Mouse (Mus musculus) lung, embryonic 16.5 days (tissue): Measurements from ENCODE around the gene Vps13d. TPM values are rescaled to one million over a fixed set of nuclear protein-coding genes. Genes with fewer than 3 reads are reported as not detected.

ENCODE experiments used
- ATAC-seq: fragments of 200-750 bp; cut with Nextera tagmentation; 2 replicates; pipeline ENCODE4 v1.8.0; 2017; ENCODE audit warnings: low read depth, mild to moderate bottlenecking, moderate library complexity
- H3K27ac ChIP-seq: fragments of 300-500 bp; sonication (generic); 2 replicates; pipeline ENCODE4 v1.5.1; 2014; ENCODE audit warnings: mild to moderate bottlenecking, control low read depth, low read length
- H3K27me3 ChIP-seq: fragments of 300-500 bp; sonication (generic); 2 replicates; pipeline ENCODE4 v1.6.1; 2014; ENCODE audit warnings: low read depth, low read length, mixed read lengths; ENCODE audit not compliant: control insufficient read depth, insufficient read depth
- H3K36me3 ChIP-seq: fragments of 300-500 bp; sonication (generic); 2 replicates; pipeline ENCODE4 v1.6.1; 2014; ENCODE audit warnings: low read length; ENCODE audit not compliant: control insufficient read depth, insufficient read depth
- H3K4me1 ChIP-seq: fragments of 300-500 bp; sonication (generic); replicated peaks from 2 replicates; pipeline ENCODE4 v1.6.1; 2014; ENCODE audit warnings: low read length, mixed read lengths; ENCODE audit not compliant: control insufficient read depth, insufficient read depth
- H3K4me2 ChIP-seq: fragments of 300-500 bp; sonication (generic); 2 replicates; pipeline ENCODE4 v1.6.1; 2014; ENCODE audit warnings: low read depth, low read length, control low read depth
- H3K4me3 ChIP-seq: fragments of 300-500 bp; sonication (generic); 2 replicates; pipeline ENCODE4 v1.5.1; 2014; ENCODE audit warnings: mild to moderate bottlenecking, low read length, control low read depth
- H3K9ac ChIP-seq: fragments of 300-500 bp; sonication (generic); 2 replicates; pipeline ENCODE4 v1.6.1; 2014; ENCODE audit warnings: low read length, control low read depth
- H3K9me3 ChIP-seq: fragments of 300-500 bp; sonication (generic); 2 replicates; pipeline ENCODE4 v1.6.1; 2016; ENCODE audit warnings: low read length; ENCODE audit not compliant: control insufficient read depth
- WGBS: fragments of 180-500 bp; shearing (Covaris S2); extraction: QIAGEN DNeasy Blood & Tissue Kit; methylation state at CpG from one replicate; pipeline ENCODE4 v1.1.7; 2014; 5-methylcytosine and 5-hydroxymethylcytosine counted together
- polyA plus RNA-seq: library from polyadenylated mRNA; unstranded; fragments of >200 nt; fragmentation: Nextera tagmentation; extraction: Ambion mirVana; gene quantifications from 2 replicates; pipeline ENCODE4 v1.2.1, GENCODE M21; 2015

The Vps13d gene
- polyA plus RNA-seq, 1 experiment from 2014 or later, result 5.9 TPM

GRCm38 (mm10) chr4:144988443-144989206 is 206.2 kb downstream of the Vps13d start:
- no peak for ATAC-seq
- Histone ChIP-seq H3K9ac (no peak overlapping the region), H3K27ac (no peak overlapping the region), H3K4me1 (peaks cover 22% of the 10 kb centered on the region), H3K27me3 (no peaks in the 10 kb centered on the region), H3K4me3 (no peak overlapping the region), H3K4me2 (no peak overlapping the region), H3K9me3 (no peaks in the 10 kb centered on the region), H3K36me3 (no peaks in the 10 kb centered on the region)
- 60% methylated on average over 5 of the region's 5 CpGs for WGBS

GRCm38 (mm10) chr4:144986016-144986805 is 208.6 kb downstream of the Vps13d start:
- no peak overlapping the region for H3K4me3 ChIP-seq
- H3K36me3 ChIP-seq, result no peaks in the 10 kb centered on the region
- no peak overlapping the region for H3K4me2 ChIP-seq
- no peak overlapping the region for H3K27ac ChIP-seq
- no peak overlapping the region for H3K9ac ChIP-seq
- 85% methylated on average over 7 of the region's 7 CpGs for WGBS
- no peak for ATAC-seq
- peaks cover 11% of the 10 kb centered on the region for H3K4me1 ChIP-seq
- no peaks in the 10 kb centered on the region for H3K9me3 ChIP-seq
- no peaks in the 10 kb centered on the region for H3K27me3 ChIP-seq

- Histone ChIP-seq H3K4me1 (peaks cover 13% of the 10 kb centered on the region), H3K4me2 (no peak overlapping the region), H3K27ac (peak overlapping the region; percentile 60), H3K4me3 (no peak overlapping the region), H3K9ac (no peak overlapping the region), H3K27me3 (no peaks in the 10 kb centered on the region), H3K9me3 (no peaks in the 10 kb centered on the region), H3K36me3 (no peaks in the 10 kb centered on the region)
- 30% methylated on average over 8 of the region's 8 CpGs for WGBS
- peak; percentile 55; the same call in 1 of the 2 replicates for ATAC-seq
Observed at GRCm38 (mm10) chr4:144983821-144984371, 210.9 kb downstream of the Vps13d start.

- Histone ChIP-seq H3K4me1 (peaks cover 13% of the 10 kb centered on the region), H3K9me3 (no peaks in the 10 kb centered on the region), H3K4me2 (no peak overlapping the region), H3K9ac (no peak overlapping the region), H3K36me3 (no peaks in the 10 kb centered on the region), H3K27ac (0 out of 2 replicates have a peak overlapping the region, but pooled peaks have one; percentile 60), H3K4me3 (no peak overlapping the region), H3K27me3 (no peaks in the 10 kb centered on the region)
- 59% methylated on average over 8 of the region's 8 CpGs for WGBS
- ATAC-seq, result peak; percentile 64
Observed at GRCm38 (mm10) chr4:144983228-144983744, 211.5 kb downstream of the Vps13d start.

GRCm38 (mm10) chr4:144980811-144981551 is 213.8 kb downstream of the Vps13d start:
- Histone ChIP-seq H3K4me1 (peaks cover 13% of the 10 kb centered on the region), H3K4me3 (no peak overlapping the region), H3K9ac (no peak overlapping the region), H3K9me3 (no peaks in the 10 kb centered on the region), H3K36me3 (no peaks in the 10 kb centered on the region), H3K4me2 (no peak overlapping the region), H3K27ac (no peak overlapping the region), H3K27me3 (no peaks in the 10 kb centered on the region)
- WGBS, result 35% methylated on average over 8 of the region's 8 CpGs
- ATAC-seq, result 0 out of 2 replicates have a peak, but pooled peaks have one; percentile 16

- Histone ChIP-seq H3K4me3 (no peak overlapping the region), H3K4me1 (peaks cover 13% of the 10 kb centered on the region), H3K27me3 (no peaks in the 10 kb centered on the region), H3K9ac (no peak overlapping the region), H3K36me3 (no peaks in the 10 kb centered on the region), H3K9me3 (no peaks in the 10 kb centered on the region), H3K4me2 (no peak overlapping the region), H3K27ac (no peak overlapping the region)
- 46% methylated on average over 2 of the region's 2 CpGs for WGBS
- ATAC-seq, result no peak
Observed at GRCm38 (mm10) chr4:144980110-144980509, 214.7 kb downstream of the Vps13d start.

- H3K4me3 ChIP-seq, result no peak overlapping the region
- no peaks in the 10 kb centered on the region for H3K27me3 ChIP-seq
- H3K36me3 ChIP-seq, result peaks cover 5% of the 10 kb centered on the region
- ATAC-seq, result no peak
- 80% methylated on average over 6 of the region's 6 CpGs for WGBS
- no peaks in the 10 kb centered on the region for H3K9me3 ChIP-seq
- no peak overlapping the region for H3K4me2 ChIP-seq
- peaks cover 3% of the 10 kb centered on the region for H3K4me1 ChIP-seq
- no peak overlapping the region; the same call in 1 of the 2 replicates for H3K27ac ChIP-seq
- no peak overlapping the region for H3K9ac ChIP-seq
Observed at GRCm38 (mm10) chr4:144978039-144978438, 216.8 kb downstream of the Vps13d start.

GRCm38 (mm10) chr4:144977057-144977456 is 217.7 kb downstream of the Vps13d start:
- Histone ChIP-seq H3K4me2 (no peak overlapping the region), H3K9me3 (no peaks in the 10 kb centered on the region), H3K9ac (no peak overlapping the region), H3K27me3 (no peaks in the 10 kb centered on the region), H3K36me3 (peaks cover 5% of the 10 kb centered on the region), H3K4me3 (no peak overlapping the region), H3K4me1 (peaks cover 3% of the 10 kb centered on the region), H3K27ac (no peak overlapping the region)
- 67% methylated on average over 1 of the region's 1 CpGs for WGBS
- ATAC-seq, result no peak
